8 mouse cellular contexts compared by ENCODE assay signal in the genomic region with DNA sequence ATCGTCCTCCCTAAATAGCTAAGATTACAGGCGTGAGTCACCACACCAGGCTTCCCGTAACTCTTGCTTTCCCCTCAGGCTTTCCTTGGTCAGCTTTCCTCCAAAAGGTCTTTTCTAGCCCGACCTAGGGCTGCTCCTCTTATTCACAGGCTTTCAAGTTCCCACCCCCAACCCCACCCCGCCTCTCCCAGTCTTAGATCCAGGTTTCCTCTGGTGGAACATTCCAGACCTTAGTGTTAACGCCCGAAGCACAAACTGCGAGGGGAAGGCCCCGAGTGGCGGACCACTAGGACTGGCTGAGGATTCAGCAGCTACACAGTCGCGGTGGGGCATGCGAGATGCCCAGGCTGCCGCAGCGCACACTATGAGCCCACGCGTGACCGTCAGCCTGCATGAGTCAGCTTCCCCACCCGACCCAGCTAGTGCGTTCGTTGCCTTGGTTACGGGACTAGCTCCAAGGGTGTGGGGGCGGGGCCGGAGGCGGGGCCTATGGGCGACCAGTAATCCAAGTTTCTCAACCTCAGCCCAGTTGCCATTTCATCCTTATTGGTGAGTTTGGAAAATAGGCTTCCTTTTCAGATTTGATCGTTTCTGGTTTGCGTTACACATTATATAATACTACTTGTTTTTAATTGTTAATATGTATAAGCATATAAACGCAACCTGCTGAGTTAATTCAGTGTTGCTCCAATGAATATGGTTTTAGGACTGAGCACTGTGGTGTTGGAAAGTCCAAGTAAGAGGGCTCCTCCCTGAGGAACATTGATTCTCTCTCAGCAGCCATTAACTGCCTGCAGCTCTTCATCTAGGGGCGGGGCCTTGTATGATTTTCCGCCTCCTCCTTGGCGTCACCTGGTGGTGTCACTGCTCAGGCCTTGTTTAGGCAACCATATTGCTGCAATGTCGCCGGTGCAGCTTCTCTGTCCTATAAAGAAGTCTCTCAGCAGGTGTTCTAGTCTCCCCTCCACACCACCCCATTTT. TPM values are rescaled to one million over a fixed set of nuclear protein-coding genes. Genes with fewer than 3 reads are reported as not detected.
A peak's percentile ranks its signal among the peaks of the same experiment; 100 is the strongest.
DNase-seq lines count a peak whose midpoint lies in the region; ATAC-seq and TF ChIP-seq lines count a peak whose summit lies in the region.

No protein-coding gene starts in this region.

- WGBS in forebrain, embryonic 16.5 days: 1% methylated on average over 34 of the region's 34 CpGs
- 2% methylated on average over 34 of the region's 34 CpGs for WGBS in lung, embryonic 16.5 days

- H3K27me3 ChIP-seq in G1E (ENCODE audit: insufficient read depth, low read length): no peaks in the 10 kb centered on the region
- H3K27me3 ChIP-seq in forebrain, embryonic 16.5 days (replicated peaks; ENCODE audit: control insufficient read depth, insufficient read depth, low read length): no peaks in the 10 kb centered on the region
- H3K27me3 ChIP-seq in lung, embryonic 16.5 days (ENCODE audit: control insufficient read depth, insufficient read depth, low read depth, low read length): no peaks in the 10 kb centered on the region

- peak overlapping the region; percentile 47 for H3K9ac ChIP-seq in forebrain, embryonic 16.5 days (replicated peaks; ENCODE audit: low read depth, low read length)
- H3K9ac ChIP-seq in lung, embryonic 16.5 days (ENCODE audit: low read length): peak overlapping the region; percentile 69

- no peaks in the 10 kb centered on the region for H3K9me3 ChIP-seq in G1E (replicated peaks)
- H3K9me3 ChIP-seq in forebrain, embryonic 16.5 days (ENCODE audit: control insufficient read depth, low read length): no peaks in the 10 kb centered on the region
- H3K9me3 ChIP-seq in lung, embryonic 16.5 days (ENCODE audit: control insufficient read depth, low read length): no peaks in the 10 kb centered on the region

- peak overlapping the region; percentile 81 for H3K27ac ChIP-seq in forebrain, embryonic 16.5 days (ENCODE audit: low read length)
- peak overlapping the region; percentile 92 for H3K27ac ChIP-seq in lung, embryonic 16.5 days (ENCODE audit: low read length)

- peak overlapping the region; percentile 71 for H3K4me2 ChIP-seq in forebrain, embryonic 16.5 days (ENCODE audit: low read length)
- peak overlapping the region; percentile 72 for H3K4me2 ChIP-seq in lung, embryonic 16.5 days (ENCODE audit: low read depth, low read length)

- peaks cover 65% of the 10 kb centered on the region for H3K4me1 ChIP-seq in G1E (ENCODE audit: insufficient read depth, low read depth, low read length)
- peaks cover 26% of the 10 kb centered on the region for H3K4me1 ChIP-seq in forebrain, embryonic 16.5 days (replicated peaks; ENCODE audit: control insufficient read depth, insufficient read depth, low read length)
- peaks cover 19% of the 10 kb centered on the region for H3K4me1 ChIP-seq in lung, embryonic 16.5 days (replicated peaks; ENCODE audit: control insufficient read depth, insufficient read depth, low read length)

- DNase-seq in G1E (ENCODE audit: low spot score): peak; percentile 82
- DNase-seq in cerebellum, adult 18-20 months: peak; percentile 92 to 93
- peak; percentile 95 for DNase-seq in heart, postnatal 4 days
- DNase-seq in layer of hippocampus, adult 9-10 months (ENCODE audit: low spot score): peak; percentile 90
- DNase-seq in ovary, postnatal 10 days (ENCODE audit: low spot score): peak; percentile 87
- DNase-seq in thymus, postnatal 10 days (ENCODE audit: low spot score in 2 of 2): peak; percentile 61 to 66

- ATAC-seq in G1E (ENCODE audit: extremely low read depth, insufficient number of reproducible peaks, low FRiP score, poor library complexity, severe bottlenecking): peak; percentile 69
- peak; percentile 84 for ATAC-seq in forebrain, embryonic 16.5 days
- peak; percentile 82 for ATAC-seq in lung, embryonic 16.5 days (ENCODE audit: low read depth)

- peak overlapping the region; percentile 77 for H3K4me3 ChIP-seq in G1E (ENCODE audit: low read depth, low read length)
- H3K4me3 ChIP-seq in forebrain, embryonic 16.5 days (replicated peaks; ENCODE audit: low read length): peak overlapping the region; percentile 48
- peak overlapping the region; percentile 60 for H3K4me3 ChIP-seq in lung, embryonic 16.5 days (ENCODE audit: low read length)

- peaks cover 27% of the 10 kb centered on the region for H3K36me3 ChIP-seq in G1E (replicated peaks)
- no peaks in the 10 kb centered on the region for H3K36me3 ChIP-seq in forebrain, embryonic 16.5 days (ENCODE audit: control insufficient read depth, insufficient read depth)
- peaks cover 4% of the 10 kb centered on the region; the same call in 1 of the 2 replicates for H3K36me3 ChIP-seq in lung, embryonic 16.5 days (ENCODE audit: control insufficient read depth, insufficient read depth, low read length)

- no peak for TF ChIP-seq CTCF in G1E (IDR thresholded peaks at IDR 0.05; ENCODE audit: low read depth, low read length)

RNA-seq across cellular contexts. Expression of a gene that starts 2.8 kb away (rescaled TPM):
- 1.9 TPM in 2 replicates for total RNA-seq in G1E (2014; fragmentation: Nextera tagmentation)
- total RNA-seq in G1E (2017): 6.9 and 9.4 TPM in 2 replicates
- 10.1 and 10.9 TPM in 2 replicates for polyA plus RNA-seq in G1E (2012)
- polyA plus RNA-seq in forebrain, embryonic 16.5 days (2015; fragmentation: Nextera tagmentation; extraction: Ambion mirVana): 4.7 and 5.9 TPM in 2 replicates
- 1 to 10 TPM; 3.5 to 4.4 TPM for total RNA-seq in heart, postnatal 4 days (2021)
- polyA plus RNA-seq in lung, embryonic 16.5 days (2015; fragmentation: Nextera tagmentation; extraction: Ambion mirVana): 13.6 and 14.2 TPM in 2 replicates

RNA-seq across cellular contexts. Expression of a gene that starts 8.5 kb away (rescaled TPM):
- total RNA-seq in G1E (2014; fragmentation: Nextera tagmentation): 601 and 619 TPM in 2 replicates
- 903 and 1,035 TPM in 2 replicates for total RNA-seq in G1E (2017)
- polyA plus RNA-seq in G1E (2012): 520 and 701 TPM in 2 replicates
- polyA plus RNA-seq in forebrain, embryonic 16.5 days (2015; fragmentation: Nextera tagmentation; extraction: Ambion mirVana): 359 and 360 TPM in 2 replicates
- total RNA-seq in heart, postnatal 4 days (2021): 100 to 1,000 TPM; 977 to 982 TPM
- 680 and 700 TPM in 2 replicates for polyA plus RNA-seq in lung, embryonic 16.5 days (2015; fragmentation: Nextera tagmentation; extraction: Ambion mirVana)

RNA-seq across cellular contexts. Expression of a gene that starts 23.7 kb away (rescaled TPM):
- total RNA-seq in G1E (2014; fragmentation: Nextera tagmentation): 34.6 and 45.9 TPM in 2 replicates
- 67.0 and 76.8 TPM in 2 replicates for total RNA-seq in G1E (2017)
- 53.0 and 68.2 TPM in 2 replicates for polyA plus RNA-seq in G1E (2012)
- polyA plus RNA-seq in forebrain, embryonic 16.5 days (2015; fragmentation: Nextera tagmentation; extraction: Ambion mirVana): 203 and 216 TPM in 2 replicates
- 100 to 1,000 TPM; 102 to 104 TPM for total RNA-seq in heart, postnatal 4 days (2021)
- 138 and 139 TPM in 2 replicates for polyA plus RNA-seq in lung, embryonic 16.5 days (2015; fragmentation: Nextera tagmentation; extraction: Ambion mirVana)

RNA-seq across cellular contexts. Expression of a gene that starts 23.7 kb away (rescaled TPM):
- total RNA-seq in G1E (2014; fragmentation: Nextera tagmentation): 109 and 112 TPM in 2 replicates
- 137 and 150 TPM in 2 replicates for total RNA-seq in G1E (2017)
- polyA plus RNA-seq in G1E (2012): 50.9 and 67.2 TPM in 2 replicates
- polyA plus RNA-seq in forebrain, embryonic 16.5 days (2015; fragmentation: Nextera tagmentation; extraction: Ambion mirVana): 69.7 and 76.7 TPM in 2 replicates
- total RNA-seq in heart, postnatal 4 days (2021): 10 to 100 TPM; 77.8 to 82.6 TPM
- polyA plus RNA-seq in lung, embryonic 16.5 days (2015; fragmentation: Nextera tagmentation; extraction: Ambion mirVana): 175 and 176 TPM in 2 replicates

RNA-seq across cellular contexts. Expression of a gene that starts 26.1 kb away (rescaled TPM):
- total RNA-seq in G1E (2014; fragmentation: Nextera tagmentation): not detected in 2 replicates
- 0.11 TPM in 1 of 2 replicates, not detected in the other for total RNA-seq in G1E (2017)
- not detected in 2 replicates for polyA plus RNA-seq in G1E (2012)
- 2.5 and 4.9 TPM in 2 replicates for polyA plus RNA-seq in forebrain, embryonic 16.5 days (2015; fragmentation: Nextera tagmentation; extraction: Ambion mirVana)
- under 1 TPM in 1 of 2 experiments, not detected in 1; 0.52 TPM for total RNA-seq in heart, postnatal 4 days (2021)
- 34.0 and 44.7 TPM in 2 replicates for polyA plus RNA-seq in lung, embryonic 16.5 days (2015; fragmentation: Nextera tagmentation; extraction: Ambion mirVana)

Comparison
In these comparisons a context has a peak if more than half of its experiments do, and no peak if none do; other contexts are left out.
1. Peak in every context shown above with its lines: DNase-seq, ATAC-seq, H3K4me3 ChIP-seq and H3K27ac ChIP-seq.